Mouse (Mus musculus) embryonic stem cell, embryonic (primary cell): Measurements from ENCODE around the gene BC035947.

Source experiments
- CTCF ChIA-PET, 4 experiments: fragments of 300-600 bp in 2 of 4; fragments of 350-600 bp in 2 of 4; sonication (Branson Sonifier 250); formaldehyde crosslinking; loops; one replicate each; lab custom pipeline; 2022; ENCODE audit warnings: inconsistent platforms in 2 of 4; lab: Charles Lee
- POLR2A ChIA-PET, 4 experiments: fragments of 300-600 bp in 2 of 4; fragments of 350-600 bp in 2 of 4; sonication (Branson Sonifier 250); formaldehyde crosslinking; loops; one replicate each; lab custom pipeline; 2022; ENCODE audit warnings: antibody characterized with exemption in 4 of 4, inconsistent platforms in 1 of 4; lab: Charles Lee

BC035947 gene

GRCm38 (mm10) chr1:78451070-78451854, 60.7 kb downstream of the BC035947 start:
- CTCF ChIA-PET: interaction anchor here in 1 of 4 experiments (0.7 kb wide), 1 partner anchor 10 kb away, joined by 3 read pairs; no protein-coding TSS in a partner anchor
- POLR2A ChIA-PET: interaction anchor here in 2 of 4 experiments (0.7 to 2.5 kb wide), 7 partner anchors 7 to 31 kb away, joined by 3 to 8 read pairs (median 3); no protein-coding TSS in a partner anchor

GRCm38 (mm10) chr1:78448091-78448490, 63.9 kb downstream of the BC035947 start:
- ChIA-PET CTCF (no interaction called here), POLR2A (interaction anchor here in 1 of 4 experiments (1.3 to 2.1 kb wide), 3 partner anchors 10 to 25 kb away, joined by 4 to 7 read pairs (median 5); no protein-coding TSS in a partner anchor)
